Mouse (Mus musculus) liver, embryonic 13.5 days (tissue): Measurements from ENCODE around the gene Dpagt1. TPM values are rescaled to one million over a fixed set of nuclear protein-coding genes. Genes with fewer than 3 reads are reported as not detected.

Source experiments
- ATAC-seq: fragments of 200-750 bp; cut with Nextera tagmentation; 2 replicates; pipeline ENCODE4 v1.8.0; 2017; ENCODE audit warnings: low read depth, mild to moderate bottlenecking, moderate number of reproducible peaks, moderate library complexity
- DNase-seq: peaks from one replicate; pipeline ENCODE4 v3.0.0; 2022
- H3K27ac ChIP-seq: fragments of 300-500 bp; sonication (generic); 2 replicates; pipeline ENCODE4 v1.5.1; 2015; ENCODE audit warnings: moderate library complexity, mild to moderate bottlenecking, inconsistent platforms
- H3K27me3 ChIP-seq: fragments of 300-500 bp; sonication (generic); 2 replicates; pipeline ENCODE4 v1.6.1; 2015; ENCODE audit warnings: mild to moderate bottlenecking, inconsistent platforms
- H3K36me3 ChIP-seq: fragments of 300-500 bp; sonication (generic); 2 replicates; pipeline ENCODE4 v1.6.1; 2015; ENCODE audit warnings: mild to moderate bottlenecking, inconsistent platforms
- H3K4me1 ChIP-seq: fragments of 300-500 bp; sonication (generic); replicated peaks from 2 replicates; pipeline ENCODE4 v1.6.1; 2015; ENCODE audit warnings: inconsistent platforms
- H3K4me2 ChIP-seq: fragments of 300-500 bp; sonication (generic); 2 replicates; pipeline ENCODE4 v1.6.1; 2015; ENCODE audit warnings: inconsistent platforms, mild to moderate bottlenecking, moderate library complexity
- H3K4me3 ChIP-seq: fragments of 300-500 bp; sonication (generic); replicated peaks from 2 replicates; pipeline ENCODE4 v1.5.1; 2015; ENCODE audit warnings: mild to moderate bottlenecking, inconsistent platforms
- H3K9ac ChIP-seq: fragments of 300-500 bp; sonication (generic); 2 replicates; pipeline ENCODE4 v1.6.1; 2015; ENCODE audit warnings: mild to moderate bottlenecking, inconsistent platforms
- H3K9me3 ChIP-seq: fragments of 300-500 bp; sonication (generic); replicated peaks from 2 replicates; pipeline ENCODE4 v1.6.1; 2016; ENCODE audit warnings: inconsistent platforms
- WGBS: fragments of 180-500 bp; shearing (Covaris S2); methylation state at CpG from one replicate; pipeline ENCODE4 v1.1.7; 2015; ENCODE audit not compliant: insufficient replicate concordance; 5-methylcytosine and 5-hydroxymethylcytosine counted together
- polyA plus RNA-seq: library from polyadenylated mRNA; unstranded; fragments of >200 nt; fragmentation: Nextera tagmentation; extraction: Ambion mirVana; gene quantifications from 2 replicates; pipeline ENCODE4 v1.2.1, GENCODE M21; 2015

Gene Dpagt1
- polyA plus RNA-seq, 1 experiment from 2014 or later, result 20.7 TPM

GRCm38 (mm10) chr9:44306532-44306931, 19.3 kb upstream of the Dpagt1 start:
- Histone ChIP-seq H3K4me1 (peaks cover 59% of the 10 kb centered on the region), H3K36me3 (peaks cover 33% of the 10 kb centered on the region), H3K27ac (peak overlapping the region; percentile 76), H3K4me3 (no peak overlapping the region), H3K9me3 (no peaks in the 10 kb centered on the region), H3K9ac (no peak overlapping the region), H3K4me2 (peak overlapping the region; percentile 64), H3K27me3 (no peaks in the 10 kb centered on the region)
- DNase-seq (no peak), ATAC-seq (no peak)
- 83% methylated on average over 6 of the region's 6 CpGs for WGBS

GRCm38 (mm10) chr9:44307248-44307647, 18.6 kb upstream of the Dpagt1 start:
- peaks cover 31% of the 10 kb centered on the region for H3K36me3 ChIP-seq
- no peaks in the 10 kb centered on the region for H3K27me3 ChIP-seq
- DNase-seq (no peak), ATAC-seq (no peak)
- no peak overlapping the region for H3K4me2 ChIP-seq
- no peak overlapping the region for H3K4me3 ChIP-seq
- WGBS, result 64% methylated on average over 2 of the region's 2 CpGs
- no peak overlapping the region for H3K9ac ChIP-seq
- peaks cover 65% of the 10 kb centered on the region for H3K4me1 ChIP-seq
- no peak overlapping the region for H3K27ac ChIP-seq
- no peaks in the 10 kb centered on the region for H3K9me3 ChIP-seq

- Histone ChIP-seq H3K36me3 (peaks cover 46% of the 10 kb centered on the region), H3K4me3 (no peak overlapping the region), H3K9me3 (no peaks in the 10 kb centered on the region), H3K9ac (no peak overlapping the region), H3K4me1 (peaks cover 41% of the 10 kb centered on the region), H3K4me2 (no peak overlapping the region), H3K27ac (0 out of 2 replicates have a peak overlapping the region, but pooled peaks have one; percentile 1), H3K27me3 (no peaks in the 10 kb centered on the region)
- 64% methylated on average over 3 of the region's 3 CpGs for WGBS
- ATAC-seq, result no peak
- no peak for DNase-seq
Observed at GRCm38 (mm10) chr9:44309756-44310155, 16.1 kb upstream of the Dpagt1 start.

- Histone ChIP-seq H3K27ac (0 out of 2 replicates have a peak overlapping the region, but pooled peaks have one; percentile 5), H3K4me1 (peaks cover 38% of the 10 kb centered on the region), H3K4me2 (peak overlapping the region; percentile 3; the same call in 1 of the 2 replicates), H3K27me3 (no peaks in the 10 kb centered on the region), H3K9me3 (no peaks in the 10 kb centered on the region), H3K36me3 (peaks cover 55% of the 10 kb centered on the region), H3K4me3 (no peak overlapping the region), H3K9ac (no peak overlapping the region; the same call in 1 of the 2 replicates)
- 58% methylated on average over 10 of the region's 10 CpGs for WGBS
- ATAC-seq, result no peak
- no peak for DNase-seq
Observed at GRCm38 (mm10) chr9:44310750-44311135, 15.1 kb upstream of the Dpagt1 start.

DNA sequence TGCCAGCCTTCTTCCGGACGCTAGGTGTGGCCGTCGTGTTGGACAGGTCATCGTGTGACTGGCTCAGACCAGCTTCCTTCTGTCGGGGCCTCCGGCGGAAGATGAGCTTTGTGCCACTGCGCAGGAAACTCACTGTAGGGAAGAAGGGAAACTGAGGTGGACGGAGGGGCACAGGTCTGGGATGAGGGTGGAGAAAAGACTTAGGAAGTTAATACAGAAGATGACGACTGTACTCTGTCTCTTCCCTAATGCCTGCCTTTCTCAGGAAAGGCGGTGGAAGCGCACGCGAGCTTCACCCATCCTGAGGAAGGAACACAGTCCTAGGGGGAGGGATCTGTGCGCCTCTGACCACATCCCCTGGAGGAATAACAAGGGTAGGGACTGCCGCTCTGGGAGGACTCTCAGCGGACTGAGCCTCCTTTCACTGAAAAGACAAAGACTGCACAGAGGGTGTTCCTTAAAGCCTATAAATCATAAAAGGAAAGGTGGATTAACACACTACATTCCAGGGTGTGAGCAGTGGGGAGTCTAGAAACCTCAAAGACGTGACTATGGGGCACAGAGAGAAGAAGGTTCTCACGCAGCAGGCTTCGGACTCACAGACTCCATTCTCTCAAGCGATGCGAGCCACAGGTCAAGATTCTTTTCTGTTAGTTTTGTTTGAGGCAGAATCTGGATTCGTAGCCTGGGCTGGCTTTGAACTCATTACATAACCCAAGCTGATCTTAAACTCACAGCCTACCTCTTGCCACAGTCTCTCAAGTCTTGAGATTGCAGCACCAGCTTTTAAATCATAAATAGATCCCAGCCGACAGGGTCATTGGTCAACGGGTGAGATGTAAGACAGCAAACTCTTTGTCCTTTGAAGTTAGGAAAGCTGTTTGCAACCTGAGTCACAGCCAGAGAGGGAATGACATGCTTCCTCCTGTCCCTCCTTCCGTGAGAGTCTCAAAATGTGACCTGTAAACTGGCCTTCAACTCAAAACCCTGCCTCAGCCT, 14.4 kb upstream of the Dpagt1 start:
- H3K9me3 ChIP-seq, result no peaks in the 10 kb centered on the region
- 40% methylated on average over 27 of the region's 27 CpGs for WGBS
- 0 out of 2 replicates have a peak overlapping the region, but pooled peaks have one; percentile 5 for H3K27ac ChIP-seq
- DNase-seq (no peak), ATAC-seq (no peak)
- peak overlapping the region; percentile 33; the same call in 1 of the 2 replicates for H3K9ac ChIP-seq
- peak overlapping the region; percentile 3; the same call in 1 of the 2 replicates for H3K4me2 ChIP-seq
- no peaks in the 10 kb centered on the region for H3K27me3 ChIP-seq
- H3K36me3 ChIP-seq, result peaks cover 62% of the 10 kb centered on the region
- no peak overlapping the region for H3K4me3 ChIP-seq
- H3K4me1 ChIP-seq, result peaks cover 32% of the 10 kb centered on the region

DNA sequence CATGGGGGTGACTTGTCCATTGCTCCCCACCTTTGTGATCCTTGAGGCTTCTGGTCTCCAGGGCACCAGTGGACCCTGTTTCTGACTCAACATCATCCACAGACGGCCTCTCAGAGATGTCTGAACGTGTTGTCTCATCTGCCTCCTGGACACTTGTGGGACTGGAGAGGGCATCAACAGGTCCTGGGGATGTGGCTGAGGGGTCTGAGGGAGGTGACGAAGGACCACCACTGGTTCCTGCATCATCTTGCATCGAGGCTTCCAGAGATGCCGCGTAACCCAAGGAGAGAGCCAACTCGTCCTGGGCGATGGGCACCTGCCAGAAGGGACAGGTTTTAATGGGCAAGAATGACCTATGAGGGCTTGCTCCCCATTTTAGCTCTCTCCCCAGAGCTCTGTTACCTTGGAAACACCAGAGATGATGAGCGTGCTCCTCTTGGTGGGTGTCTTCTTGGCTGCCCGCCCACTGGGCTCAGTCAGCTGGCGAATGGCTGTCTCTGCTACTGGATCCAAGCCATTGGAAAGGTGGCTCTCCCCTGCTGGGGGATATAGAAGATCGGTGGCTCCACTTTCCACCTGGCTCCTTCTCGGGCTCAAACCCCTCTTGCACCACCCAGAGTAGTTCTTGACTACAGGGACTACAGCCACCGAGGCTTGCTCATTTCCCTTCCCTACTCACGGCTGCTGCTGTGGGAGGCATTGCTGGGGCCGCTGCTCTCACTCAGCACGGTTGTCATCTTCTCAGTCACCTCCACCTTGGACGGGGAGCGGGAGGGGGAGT, 12.2 kb upstream of the Dpagt1 start:
- no peak overlapping the region for H3K27ac ChIP-seq
- H3K4me3 ChIP-seq, result no peak overlapping the region
- no peak for ATAC-seq
- no peak for DNase-seq
- peaks cover 51% of the 10 kb centered on the region for H3K4me1 ChIP-seq
- H3K36me3 ChIP-seq, result peaks cover 77% of the 10 kb centered on the region
- H3K4me2 ChIP-seq, result no peak overlapping the region
- no peak overlapping the region for H3K9ac ChIP-seq
- no peaks in the 10 kb centered on the region for H3K27me3 ChIP-seq
- no peaks in the 10 kb centered on the region for H3K9me3 ChIP-seq
- 83% methylated on average over 19 of the region's 19 CpGs for WGBS

DNA sequence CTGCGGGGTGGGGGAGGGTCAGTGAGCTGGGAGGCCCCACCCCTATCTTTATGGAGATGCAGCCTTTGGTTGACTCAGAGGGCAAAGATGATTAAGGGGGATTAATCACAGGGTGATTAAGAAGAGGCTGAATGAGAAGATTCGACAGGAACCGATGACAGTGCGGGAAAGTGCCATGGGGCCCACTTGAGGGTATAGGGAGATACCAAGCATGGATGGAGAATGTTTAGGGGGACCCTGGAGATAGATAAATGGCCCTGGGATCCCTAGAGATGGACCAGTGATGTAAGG, 11.6 kb upstream of the Dpagt1 start:
- ATAC-seq, result no peak
- Histone ChIP-seq H3K36me3 (peaks cover 77% of the 10 kb centered on the region), H3K4me1 (peaks cover 55% of the 10 kb centered on the region), H3K27me3 (no peaks in the 10 kb centered on the region), H3K9ac (no peak overlapping the region), H3K4me3 (no peak overlapping the region), H3K27ac (no peak overlapping the region), H3K4me2 (no peak overlapping the region), H3K9me3 (no peaks in the 10 kb centered on the region)
- 85% methylated on average over 4 of the region's 4 CpGs for WGBS
- DNase-seq, result no peak

DNA sequence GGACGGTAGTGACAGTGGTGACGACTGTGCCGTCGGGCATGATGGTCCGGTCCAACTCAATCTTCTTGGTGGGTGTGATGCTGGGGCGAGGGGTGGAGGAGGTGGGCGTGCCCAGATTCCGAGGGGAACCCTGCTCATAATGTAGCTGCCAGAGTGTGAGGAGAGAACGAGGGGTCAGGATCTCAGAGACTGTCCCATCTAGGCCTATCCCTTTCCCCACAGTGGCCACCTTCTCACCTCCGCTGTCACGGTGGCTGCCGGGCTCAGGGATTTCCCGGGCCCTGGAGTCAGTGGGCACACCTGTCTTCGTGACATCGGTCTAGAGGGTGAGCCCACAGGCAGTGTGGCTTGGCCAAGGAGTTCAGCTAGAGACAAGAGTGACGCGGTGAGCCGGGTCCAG, 10.9 kb upstream of the Dpagt1 start:
- 95% methylated on average over 18 of the region's 18 CpGs for WGBS

GRCm38 (mm10) chr9:44317452-44317851, 8.4 kb upstream of the Dpagt1 start:
- Histone ChIP-seq H3K4me3 (peak overlapping the region; percentile 99), H3K36me3 (peaks cover 54% of the 10 kb centered on the region)
- WGBS, result 82% methylated on average over 4 of the region's 4 CpGs

More for the DNA sequence above, 10.9 kb upstream of the Dpagt1 start:
- H3K36me3 ChIP-seq, result peaks cover 77% of the 10 kb centered on the region
- DNase-seq (no peak), ATAC-seq (no peak)
- H3K4me1 ChIP-seq, result peaks cover 50% of the 10 kb centered on the region
- H3K4me3 ChIP-seq, result no peak overlapping the region
- no peak overlapping the region for H3K27ac ChIP-seq
- no peak overlapping the region for H3K4me2 ChIP-seq
- no peaks in the 10 kb centered on the region for H3K9me3 ChIP-seq
- no peaks in the 10 kb centered on the region for H3K27me3 ChIP-seq
- no peak overlapping the region for H3K9ac ChIP-seq

DNA sequence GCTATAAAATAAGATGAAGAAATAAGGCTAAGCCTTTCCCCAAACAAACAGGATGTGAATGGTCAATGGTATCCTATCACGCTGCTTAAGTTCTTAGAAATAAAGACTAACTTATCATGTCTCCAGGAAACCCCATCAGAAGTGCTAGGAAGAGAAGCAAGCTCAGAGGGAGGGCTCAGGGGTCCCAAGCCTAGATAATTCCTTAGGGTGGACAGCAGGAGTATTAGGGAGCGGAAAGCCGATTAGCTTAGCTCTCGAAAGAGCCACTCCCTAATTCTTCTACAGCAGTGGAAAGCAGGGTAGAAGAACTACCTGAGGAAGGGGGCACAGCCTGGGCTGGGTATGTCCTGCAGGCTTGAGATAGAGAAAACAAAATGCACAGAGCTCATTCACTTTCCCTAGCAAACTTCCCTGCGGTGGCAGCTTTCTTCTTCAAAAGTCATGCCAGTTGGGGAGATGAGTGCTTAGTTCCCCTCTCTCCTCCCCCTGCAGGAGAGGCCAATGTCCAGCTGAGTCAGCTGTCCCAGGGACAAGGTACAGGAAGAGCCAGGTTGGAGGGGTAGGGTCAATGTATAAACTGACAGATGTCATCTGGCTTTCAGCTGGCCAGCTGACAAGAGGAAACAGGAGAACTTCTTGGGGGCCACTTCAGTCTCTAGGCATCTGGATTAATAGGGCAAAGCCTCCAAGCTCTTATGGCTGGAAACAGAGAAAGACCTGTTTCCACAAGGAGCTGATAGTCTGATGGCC, 7.6 kb upstream of the Dpagt1 start:
- H3K4me2 ChIP-seq, result peak overlapping the region; percentile 92
- ATAC-seq (no peak), DNase-seq (no peak)
- no peaks in the 10 kb centered on the region for H3K9me3 ChIP-seq
- H3K4me3 ChIP-seq, result peak overlapping the region; percentile 99
- H3K9ac ChIP-seq, result peak overlapping the region; percentile 99
- H3K4me1 ChIP-seq, result peaks cover 45% of the 10 kb centered on the region
- WGBS, result 54% methylated on average over 5 of the region's 5 CpGs
- peak overlapping the region; percentile 91 for H3K27ac ChIP-seq
- H3K36me3 ChIP-seq, result peaks cover 46% of the 10 kb centered on the region
- H3K27me3 ChIP-seq, result no peaks in the 10 kb centered on the region

More at GRCm38 (mm10) chr9:44317452-44317851, 8.4 kb upstream of the Dpagt1 start:
- H3K9me3 ChIP-seq, result no peaks in the 10 kb centered on the region
- no peak for DNase-seq
- peak overlapping the region; percentile 99 for H3K9ac ChIP-seq
- H3K27me3 ChIP-seq, result no peaks in the 10 kb centered on the region
- no peak for ATAC-seq
- H3K4me1 ChIP-seq, result peaks cover 45% of the 10 kb centered on the region
- peak overlapping the region; percentile 92 for H3K4me2 ChIP-seq
- no peak overlapping the region for H3K27ac ChIP-seq

DNA sequence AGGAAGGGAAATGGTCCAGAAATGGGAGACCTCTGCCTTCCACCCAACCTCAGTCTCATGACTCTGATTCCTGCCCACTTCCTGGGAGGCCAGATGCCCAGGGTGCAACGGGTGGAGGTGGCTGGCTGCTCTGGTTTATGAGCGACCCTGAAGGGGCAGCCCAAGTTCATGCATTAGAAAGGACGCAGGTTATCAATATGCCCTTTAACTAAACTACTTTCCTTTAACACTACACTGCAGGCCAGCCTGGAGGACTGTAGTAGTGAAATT, 7.1 kb upstream of the Dpagt1 start:
- Histone ChIP-seq H3K9ac (peak overlapping the region; percentile 99), H3K9me3 (no peaks in the 10 kb centered on the region), H3K36me3 (peaks cover 41% of the 10 kb centered on the region), H3K4me1 (peaks cover 45% of the 10 kb centered on the region), H3K4me3 (peak overlapping the region; percentile 99), H3K27ac (peak overlapping the region; percentile 91), H3K27me3 (no peaks in the 10 kb centered on the region), H3K4me2 (peak overlapping the region; percentile 92)
- DNase-seq, result no peak
- WGBS, result 30% methylated on average over 3 of the region's 3 CpGs
- no peak for ATAC-seq
